Mouse (Mus musculus) liver, embryonic 13.5 days (tissue): ENCODE results near the gene Prex1. TPM values are rescaled to one million over a fixed set of nuclear protein-coding genes. Genes with fewer than 3 reads are reported as not detected.

ENCODE experiments used
- ATAC-seq: fragments of 200-750 bp; cut with Nextera tagmentation; 2 replicates; pipeline ENCODE4 v1.8.0; 2017; ENCODE audit warnings: low read depth, mild to moderate bottlenecking, moderate number of reproducible peaks, moderate library complexity
- DNase-seq: peaks from one replicate; pipeline ENCODE4 v3.0.0; 2022
- H3K27ac ChIP-seq: fragments of 300-500 bp; sonication (generic); 2 replicates; pipeline ENCODE4 v1.5.1; 2015; ENCODE audit warnings: moderate library complexity, mild to moderate bottlenecking, inconsistent platforms
- H3K27me3 ChIP-seq: fragments of 300-500 bp; sonication (generic); 2 replicates; pipeline ENCODE4 v1.6.1; 2015; ENCODE audit warnings: mild to moderate bottlenecking, inconsistent platforms
- H3K36me3 ChIP-seq: fragments of 300-500 bp; sonication (generic); 2 replicates; pipeline ENCODE4 v1.6.1; 2015; ENCODE audit warnings: mild to moderate bottlenecking, inconsistent platforms
- H3K4me1 ChIP-seq: fragments of 300-500 bp; sonication (generic); replicated peaks from 2 replicates; pipeline ENCODE4 v1.6.1; 2015; ENCODE audit warnings: inconsistent platforms
- H3K4me2 ChIP-seq: fragments of 300-500 bp; sonication (generic); 2 replicates; pipeline ENCODE4 v1.6.1; 2015; ENCODE audit warnings: inconsistent platforms, mild to moderate bottlenecking, moderate library complexity
- H3K4me3 ChIP-seq: fragments of 300-500 bp; sonication (generic); replicated peaks from 2 replicates; pipeline ENCODE4 v1.5.1; 2015; ENCODE audit warnings: mild to moderate bottlenecking, inconsistent platforms
- H3K9ac ChIP-seq: fragments of 300-500 bp; sonication (generic); 2 replicates; pipeline ENCODE4 v1.6.1; 2015; ENCODE audit warnings: mild to moderate bottlenecking, inconsistent platforms
- H3K9me3 ChIP-seq: fragments of 300-500 bp; sonication (generic); replicated peaks from 2 replicates; pipeline ENCODE4 v1.6.1; 2016; ENCODE audit warnings: inconsistent platforms
- WGBS: fragments of 180-500 bp; shearing (Covaris S2); methylation state at CpG from one replicate; pipeline ENCODE4 v1.1.7; 2015; ENCODE audit not compliant: insufficient replicate concordance; 5-methylcytosine and 5-hydroxymethylcytosine counted together
- polyA plus RNA-seq: library from polyadenylated mRNA; unstranded; fragments of >200 nt; fragmentation: Nextera tagmentation; extraction: Ambion mirVana; gene quantifications from 2 replicates; pipeline ENCODE4 v1.2.1, GENCODE M21; 2015

Prex1 gene
- polyA plus RNA-seq, 1 experiment from 2014 or later = 9.1 TPM

GRCm38 (mm10) chr2:166617706-166618105 lies 95.9 kb downstream of the Prex1 start:
- Histone ChIP-seq H3K9ac (no peak overlapping the region), H3K4me2 (no peak overlapping the region), H3K4me1 (peaks cover 36% of the 10 kb centered on the region), H3K27ac (no peak overlapping the region), H3K27me3 (no peaks in the 10 kb centered on the region), H3K36me3 (peaks cover 40% of the 10 kb centered on the region), H3K9me3 (no peaks in the 10 kb centered on the region), H3K4me3 (no peak overlapping the region)
- ATAC-seq = no peak
- 78% methylated on average over 5 of the region's 5 CpGs for WGBS
- no peak for DNase-seq

DNA sequence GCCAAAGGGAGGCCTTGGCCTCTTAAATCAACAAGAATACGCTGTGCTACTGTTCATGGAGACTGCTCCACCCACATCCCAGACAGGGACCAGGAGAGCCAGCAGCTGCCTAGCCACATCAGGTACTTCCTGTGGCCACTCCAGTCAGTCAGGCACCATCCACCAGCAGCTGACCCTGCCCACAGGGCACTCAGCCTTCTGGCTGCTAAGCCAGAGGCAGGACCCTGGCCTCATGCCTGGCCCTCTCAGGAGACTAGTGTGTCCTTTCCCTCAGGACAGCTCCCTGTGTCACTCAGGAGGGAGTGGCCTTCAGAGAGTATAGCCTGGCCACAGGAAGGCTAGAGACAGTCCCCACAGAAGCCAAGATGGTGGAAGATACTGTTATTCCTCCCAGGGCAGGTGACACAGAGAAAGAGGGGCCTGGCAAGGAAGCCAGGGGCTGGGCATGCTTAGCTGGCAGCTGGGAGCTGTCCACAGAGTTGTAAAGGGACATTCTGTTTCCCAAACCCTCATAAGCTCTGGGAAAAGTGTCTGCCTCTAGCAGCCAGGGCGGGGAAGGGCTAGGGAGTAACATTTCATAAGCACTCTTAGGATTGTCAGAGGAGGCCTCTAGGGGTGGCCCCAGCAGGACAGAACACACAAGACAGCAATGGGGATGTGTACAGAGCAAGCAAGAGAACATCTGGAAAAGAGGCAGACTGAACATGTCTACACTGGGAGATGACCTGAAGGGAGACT lies 98.1 kb downstream of the Prex1 start:
- no peaks in the 10 kb centered on the region for H3K9me3 ChIP-seq
- H3K9ac ChIP-seq = no peak overlapping the region
- H3K36me3 ChIP-seq = peaks cover 42% of the 10 kb centered on the region
- H3K4me1 ChIP-seq = peaks cover 14% of the 10 kb centered on the region
- H3K4me3 ChIP-seq = no peak overlapping the region
- H3K27ac ChIP-seq = no peak overlapping the region
- no peak for DNase-seq
- 81% methylated on average over 2 of the region's 2 CpGs for WGBS
- no peak for ATAC-seq
- H3K27me3 ChIP-seq = no peaks in the 10 kb centered on the region
- no peak overlapping the region for H3K4me2 ChIP-seq

DNA sequence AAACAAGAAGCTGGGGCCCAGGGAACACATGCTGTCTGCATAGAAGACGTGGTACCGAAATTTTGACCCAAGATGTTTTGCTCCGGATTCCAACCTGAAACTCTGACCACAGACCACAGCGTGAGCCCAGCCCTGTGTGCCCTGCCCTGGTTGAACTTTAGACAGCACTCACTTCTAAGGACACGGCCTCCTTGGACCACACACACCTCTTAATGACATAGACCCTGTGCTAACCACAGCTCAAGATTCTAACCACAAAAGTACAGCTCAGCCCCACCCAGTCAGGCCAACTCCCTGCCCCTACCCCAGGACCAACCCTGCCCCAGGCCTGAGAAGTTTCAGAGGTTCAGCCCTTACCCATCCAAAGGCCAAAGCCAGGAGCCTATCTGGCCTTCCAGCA lies 103.4 kb downstream of the Prex1 start:
- Histone ChIP-seq H3K9me3 (no peaks in the 10 kb centered on the region), H3K4me1 (peaks cover 3% of the 10 kb centered on the region; the same call in 1 of the 2 replicates), H3K4me2 (no peak overlapping the region), H3K4me3 (no peak overlapping the region), H3K27me3 (no peaks in the 10 kb centered on the region), H3K9ac (no peak overlapping the region), H3K36me3 (peaks cover 29% of the 10 kb centered on the region), H3K27ac (no peak overlapping the region)
- ATAC-seq = no peak
- 41% methylated on average over 5 of the region's 5 CpGs for WGBS
- DNase-seq = no peak

DNA sequence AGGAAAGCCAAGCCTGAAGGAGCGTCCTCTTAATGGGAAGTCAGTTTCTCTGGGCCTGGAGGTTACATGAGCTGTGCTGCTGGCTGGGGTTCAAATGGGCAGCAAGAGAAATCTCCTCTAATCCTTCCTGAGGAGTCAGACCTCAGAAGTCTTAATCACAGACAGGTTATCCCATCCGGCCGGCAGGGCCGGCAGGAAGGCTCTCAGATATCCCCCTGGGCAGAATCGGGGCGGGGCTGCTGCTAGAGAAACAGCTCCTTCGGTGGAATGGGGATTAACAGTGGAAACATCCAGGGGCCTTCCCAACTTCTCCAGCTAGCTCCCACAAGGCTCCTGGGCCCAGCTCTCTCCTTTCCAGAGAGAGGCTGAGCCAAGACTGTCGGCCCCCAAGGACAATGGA lies 105.1 kb downstream of the Prex1 start:
- DNase-seq (no peak), ATAC-seq (no peak)
- Histone ChIP-seq H3K4me1 (peaks cover 3% of the 10 kb centered on the region; the same call in 1 of the 2 replicates), H3K4me3 (no peak overlapping the region), H3K36me3 (peaks cover 23% of the 10 kb centered on the region), H3K27ac (no peak overlapping the region), H3K9me3 (no peaks in the 10 kb centered on the region), H3K4me2 (no peak overlapping the region), H3K27me3 (no peaks in the 10 kb centered on the region), H3K9ac (no peak overlapping the region)
- WGBS = 65% methylated on average over 8 of the region's 8 CpGs

- Histone ChIP-seq H3K4me2 (no peak overlapping the region), H3K36me3 (peaks cover 13% of the 10 kb centered on the region; the same call in 1 of the 2 replicates), H3K4me3 (no peak overlapping the region), H3K27ac (no peak overlapping the region), H3K4me1 (peaks cover 3% of the 10 kb centered on the region; the same call in 1 of the 2 replicates), H3K9me3 (no peaks in the 10 kb centered on the region), H3K9ac (no peak overlapping the region), H3K27me3 (no peaks in the 10 kb centered on the region)
- no peak for DNase-seq
- 71% methylated on average over 17 of the region's 17 CpGs for WGBS
- ATAC-seq = no peak
These were observed 107.0 kb downstream of the Prex1 start for GRCm38 (mm10) chr2:166606481-166607245.

DNA sequence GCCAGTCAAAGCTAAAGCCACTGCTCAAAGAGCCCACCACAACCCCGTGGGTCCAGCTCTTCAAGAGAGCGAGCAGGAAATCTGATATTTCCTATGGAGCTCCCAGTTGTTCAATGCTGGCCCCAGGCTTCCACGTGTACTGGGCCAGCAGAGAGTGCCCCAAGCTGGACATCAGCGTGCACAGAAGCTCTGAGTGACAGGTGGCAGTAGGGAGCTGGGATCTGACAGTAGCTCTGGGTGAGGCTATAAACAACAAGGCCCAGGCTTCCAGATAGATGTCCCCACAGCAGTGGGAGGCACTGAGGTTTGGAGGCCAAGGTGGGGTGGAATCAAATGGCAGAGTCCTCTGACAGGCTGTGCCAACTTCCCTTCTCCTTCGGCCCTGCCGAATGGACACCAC lies 107.6 kb downstream of the Prex1 start:
- no peak for DNase-seq
- Histone ChIP-seq H3K27ac (no peak overlapping the region), H3K9ac (no peak overlapping the region), H3K36me3 (peaks cover 11% of the 10 kb centered on the region; the same call in 1 of the 2 replicates), H3K4me1 (peaks cover 3% of the 10 kb centered on the region; the same call in 1 of the 2 replicates), H3K4me3 (no peak overlapping the region), H3K27me3 (no peaks in the 10 kb centered on the region), H3K4me2 (no peak overlapping the region), H3K9me3 (no peaks in the 10 kb centered on the region)
- ATAC-seq = no peak
- 65% methylated on average over 6 of the region's 6 CpGs for WGBS

DNA sequence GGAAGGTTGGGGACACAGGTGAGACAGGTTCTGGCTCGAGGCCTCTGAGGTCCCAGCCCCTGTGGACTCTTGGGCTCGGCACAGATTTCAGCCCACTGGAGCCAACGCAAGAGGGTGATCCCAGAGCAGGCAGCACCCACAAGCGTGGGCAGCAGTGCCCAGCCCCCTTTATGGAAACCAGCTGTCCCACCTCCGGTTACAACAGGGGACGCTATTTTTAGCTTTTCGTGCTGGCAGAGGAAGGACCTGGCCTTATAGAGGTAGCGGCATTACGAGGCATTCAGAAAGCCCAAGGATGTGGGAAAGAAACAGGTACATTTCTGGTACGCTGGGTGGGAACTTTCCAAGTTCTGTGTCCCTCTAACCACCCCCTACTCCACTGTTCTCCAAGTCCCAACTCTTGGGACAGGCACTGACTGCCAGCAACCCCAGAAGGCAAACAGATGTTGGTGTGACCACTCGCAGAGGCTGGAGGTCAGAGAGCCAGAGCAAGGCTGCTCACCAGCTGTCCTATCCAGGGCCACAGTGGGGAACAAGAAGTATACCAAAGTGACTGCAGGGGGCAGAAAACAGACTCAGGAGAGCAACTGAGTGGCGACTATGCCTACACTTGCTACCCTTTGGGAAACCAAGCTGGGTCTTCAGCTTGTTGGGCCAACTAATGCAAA lies 108.3 kb downstream of the Prex1 start:
- no peak overlapping the region for H3K4me2 ChIP-seq
- ATAC-seq (no peak), DNase-seq (no peak)
- 69% methylated on average over 12 of the region's 12 CpGs for WGBS
- H3K4me3 ChIP-seq = no peak overlapping the region
- peaks cover 3% of the 10 kb centered on the region; the same call in 1 of the 2 replicates for H3K4me1 ChIP-seq
- H3K9me3 ChIP-seq = no peaks in the 10 kb centered on the region
- peaks cover 10% of the 10 kb centered on the region; the same call in 1 of the 2 replicates for H3K36me3 ChIP-seq
- no peak overlapping the region for H3K27ac ChIP-seq
- H3K9ac ChIP-seq = no peak overlapping the region
- no peaks in the 10 kb centered on the region for H3K27me3 ChIP-seq

- Histone ChIP-seq H3K9ac (no peak overlapping the region), H3K4me3 (no peak overlapping the region), H3K4me1 (peaks cover 3% of the 10 kb centered on the region; the same call in 1 of the 2 replicates), H3K9me3 (no peaks in the 10 kb centered on the region), H3K27ac (no peak overlapping the region), H3K4me2 (no peak overlapping the region), H3K36me3 (peaks cover 3% of the 10 kb centered on the region; the same call in 1 of the 2 replicates), H3K27me3 (no peaks in the 10 kb centered on the region)
- 83% methylated on average over 3 of the region's 3 CpGs for WGBS
- ATAC-seq (no peak), DNase-seq (no peak)
These were observed 110.7 kb downstream of the Prex1 start for GRCm38 (mm10) chr2:166602948-166603347.

DNA sequence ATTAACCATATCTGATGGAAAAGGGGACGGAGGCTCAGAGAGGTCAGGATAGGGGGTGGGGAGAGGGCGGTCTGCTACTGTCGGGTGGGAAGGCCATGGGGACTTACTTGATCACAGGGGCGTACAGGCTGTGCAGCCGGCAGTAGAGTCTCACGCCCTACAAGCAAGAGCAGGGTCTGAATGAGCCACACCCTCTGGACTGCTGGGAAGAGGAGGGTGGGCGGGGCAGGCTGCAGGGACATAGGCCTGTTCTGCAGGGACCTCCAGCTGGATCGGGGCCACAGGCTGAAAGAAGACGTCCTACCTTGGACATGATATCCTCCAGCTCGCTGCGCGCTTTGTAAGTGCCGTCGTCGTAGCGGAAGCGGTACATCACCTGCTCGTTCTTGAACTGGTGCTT lies 112.2 kb downstream of the Prex1 start:
- ATAC-seq (no peak), DNase-seq (no peak)
- Histone ChIP-seq H3K4me1 (peaks cover 3% of the 10 kb centered on the region; the same call in 1 of the 2 replicates), H3K36me3 (peaks cover 3% of the 10 kb centered on the region; the same call in 1 of the 2 replicates), H3K27me3 (no peaks in the 10 kb centered on the region), H3K9me3 (no peaks in the 10 kb centered on the region), H3K4me2 (no peak overlapping the region), H3K9ac (no peak overlapping the region), H3K27ac (no peak overlapping the region), H3K4me3 (no peak overlapping the region)
- 80% methylated on average over 18 of the region's 18 CpGs for WGBS

- WGBS = 77% methylated on average over 12 of the region's 12 CpGs
- no peak overlapping the region for H3K4me2 ChIP-seq
- no peak overlapping the region for H3K9ac ChIP-seq
- DNase-seq (no peak), ATAC-seq (no peak)
- H3K4me1 ChIP-seq = 0 out of 2 replicates have a peak, but pooled peaks cover 4% of the 10 kb centered on the region
- H3K27ac ChIP-seq = no peak overlapping the region
- no peaks in the 10 kb centered on the region for H3K27me3 ChIP-seq
- peaks cover 9% of the 10 kb centered on the region; the same call in 1 of the 2 replicates for H3K36me3 ChIP-seq
- no peak overlapping the region for H3K4me3 ChIP-seq
- H3K9me3 ChIP-seq = no peaks in the 10 kb centered on the region
These were observed 115.0 kb downstream of the Prex1 start for GRCm38 (mm10) chr2:166598453-166599155.
